In the genomic region with DNA sequence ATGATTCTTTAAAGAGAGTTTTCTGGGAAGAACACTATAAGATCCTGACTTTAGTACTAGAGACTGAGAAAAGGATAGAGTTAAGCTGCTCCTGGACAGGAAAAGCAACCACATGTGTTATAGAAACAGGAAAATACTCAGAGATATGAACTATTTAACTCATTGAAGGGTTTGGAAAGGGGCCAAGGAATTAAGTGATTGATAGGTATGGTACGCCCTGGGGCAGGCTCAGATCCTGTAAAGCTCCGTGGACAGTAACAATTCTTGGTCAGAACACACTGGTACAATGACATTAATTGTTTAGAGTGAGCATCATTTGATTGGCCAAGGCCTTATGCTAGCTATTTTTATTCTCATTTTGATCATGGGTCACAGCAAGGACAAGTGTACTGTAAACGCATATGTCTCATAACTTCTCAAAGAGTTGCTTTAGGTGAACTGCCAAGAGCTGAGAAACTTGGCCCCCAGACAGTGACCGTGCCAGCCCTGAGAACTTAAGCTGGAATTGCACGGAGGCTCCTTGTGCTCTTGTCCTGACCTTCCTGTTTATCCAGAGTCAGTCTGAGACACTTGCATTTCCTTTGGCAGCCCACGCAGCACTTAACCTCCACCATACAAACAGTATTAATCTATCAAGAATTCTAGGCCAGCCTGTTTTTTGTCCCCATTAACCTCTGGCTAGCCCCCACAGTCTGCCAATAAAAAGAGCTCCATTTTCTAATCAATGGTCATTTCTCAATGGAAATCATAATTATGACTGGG, we compare ENCODE assay signal across 23 mouse cellular contexts.
DNase-seq lines count a peak whose midpoint lies in the region; ATAC-seq and TF ChIP-seq lines count a peak whose summit lies in the region.
"Had no signal": no experiment of that assay in that cellular context is flagged by ENCODE, and none has a peak within 500 bp of the region (broad histone marks: within the 10 kb centered on the region; RNA-seq: fewer than 3 reads in every experiment).

No protein-coding gene starts in this region.

- no peak overlapping the region for H3K27ac ChIP-seq in kidney, adult 2 months (ENCODE audit: insufficient read depth, low read depth, low read length)
- no peak overlapping the region for H3K27ac ChIP-seq in kidney, embryonic 14.5 days (ENCODE audit: low read depth, low read length)
- H3K27ac ChIP-seq: embryonic facial prominence, embryonic 13.5 days; intestine, embryonic 15.5 days; limb, embryonic 10.5 days; macrophage had no signal

- 19% methylated on average over 6 of the region's 6 CpGs for WGBS in kidney, adult 2 months
- 19% methylated on average over 6 of the region's 6 CpGs for WGBS in kidney, embryonic 14.5 days

- H3K36me3 ChIP-seq in kidney, adult 2 months (ENCODE audit: control insufficient read depth, insufficient read depth, low read length), result no peaks in the 10 kb centered on the region
- no peaks in the 10 kb centered on the region for H3K36me3 ChIP-seq in kidney, embryonic 14.5 days (ENCODE audit: control insufficient read depth, insufficient read depth, low read length)
- H3K36me3 ChIP-seq: embryonic facial prominence, embryonic 13.5 days; intestine, embryonic 15.5 days; limb, embryonic 10.5 days had no signal

- no peaks in the 10 kb centered on the region for H3K27me3 ChIP-seq in kidney, adult 2 months (replicated peaks; ENCODE audit: control insufficient read depth, insufficient read depth, low read length)
- H3K27me3 ChIP-seq in kidney, embryonic 14.5 days (ENCODE audit: control insufficient read depth, insufficient read depth, low read length), result no peaks in the 10 kb centered on the region

- no peak overlapping the region for H3K4me3 ChIP-seq in kidney, adult 2 months (ENCODE audit: insufficient read depth, low read depth, low read length)
- H3K4me3 ChIP-seq in kidney, embryonic 14.5 days (ENCODE audit: low read length), result no peak overlapping the region
- H3K4me3 ChIP-seq: embryonic facial prominence, embryonic 13.5 days; intestine, embryonic 15.5 days; limb, embryonic 10.5 days; myocyte had no signal

- DNase-seq in adrenal gland, adult 2 months, result peak; percentile 7
- no peak for DNase-seq in adrenal gland, postnatal 10 days
- DNase-seq in kidney, adult 2 months, result peak; percentile 12
- no peak for DNase-seq in kidney, adult 8-10 months
- DNase-seq in kidney, postnatal 25 days, result peak; percentile 11 to 34
- DNase-seq in urinary bladder, postnatal 25 days (ENCODE audit: low spot score), result no peak
- DNase-seq: cerebellum, adult 18-20 months; cerebellum, postnatal 14 days; gastrocnemius, postnatal 10 days; heart, adult 11 months; liver; liver, postnatal 0 days; thymus, postnatal 14 days had no signal

- no peak for TF ChIP-seq CTCF in kidney, adult 2 months (conservative IDR thresholded peaks at IDR 0.05; ENCODE audit: insufficient read depth, insufficient read length, low read depth, low read length)

- TF ChIP-seq POLR2A in kidney, adult 2 months (IDR thresholded peaks at IDR 0.05; ENCODE audit: low read depth, low read length), result no peak

- H3K9me3 ChIP-seq in kidney, embryonic 14.5 days (ENCODE audit: control insufficient read depth, low read length), result no peaks in the 10 kb centered on the region
- H3K9me3 ChIP-seq: embryonic facial prominence, embryonic 13.5 days; intestine, embryonic 15.5 days; limb, embryonic 10.5 days had no signal

- peak; percentile 71 for ATAC-seq in kidney, embryonic 14.5 days (ENCODE audit: low FRiP score, low TSS enrichment)
- ATAC-seq: forebrain, embryonic 14.5 days; hindbrain, embryonic 16.5 days; intestine, embryonic 15.5 days; liver, postnatal 0 days; midbrain, embryonic 16.5 days had no signal

- H3K4me2 ChIP-seq in kidney, embryonic 14.5 days (replicated peaks; ENCODE audit: low read depth, low read length), result no peak overlapping the region
- H3K4me2 ChIP-seq: embryonic facial prominence, embryonic 13.5 days; heart, embryonic 11.5 days; intestine, embryonic 15.5 days had no signal

- H3K4me1 ChIP-seq in kidney, adult 2 months (ENCODE audit: control insufficient read depth, insufficient read depth, low read length), result no peaks in the 10 kb centered on the region
- H3K4me1 ChIP-seq in kidney, embryonic 14.5 days (ENCODE audit: control insufficient read depth, insufficient read depth, low read length), result peaks cover 7% of the 10 kb centered on the region; the same call in 1 of the 2 replicates
- H3K4me1 ChIP-seq: embryonic facial prominence, embryonic 13.5 days; intestine, embryonic 15.5 days; limb, embryonic 10.5 days had no signal

- no peak overlapping the region for H3K9ac ChIP-seq in kidney, embryonic 14.5 days (ENCODE audit: low read depth, low read length)
- H3K9ac ChIP-seq: embryonic facial prominence, embryonic 13.5 days; intestine, embryonic 15.5 days; liver, postnatal 0 days had no signal

Comparison
In these comparisons a context has a peak if more than half of its experiments do, and no peak if none do; other contexts are left out.
1. DNase-seq: peak in adrenal gland, adult 2 months (single experiment), kidney, adult 2 months (single experiment) and kidney, postnatal 25 days (2 of 2); none in adrenal gland, postnatal 10 days (single experiment), kidney, adult 8-10 months (0 of 2) and urinary bladder, postnatal 25 days (single experiment).